26 mouse cellular contexts compared by ENCODE assay signal in genomic region chr3:75670425-75670824, GRCm38 (mm10).
DNase-seq lines count a peak whose midpoint lies in the region; ATAC-seq and TF ChIP-seq lines count a peak whose summit lies in the region.
"Had no signal": no experiment of that assay in that cellular context is flagged by ENCODE, and none has a peak within 500 bp of the region (broad histone marks: within the 10 kb centered on the region; RNA-seq: fewer than 3 reads in every experiment).

No protein-coding gene starts in this region.

- no peaks in the 10 kb centered on the region for H3K27me3 ChIP-seq in hindbrain, embryonic 13.5 days
- H3K27me3 ChIP-seq in hindbrain, embryonic 11.5 days (ENCODE audit: control insufficient read depth, insufficient read depth, low read length) = no peaks in the 10 kb centered on the region
- H3K27me3 ChIP-seq in midbrain, embryonic 16.5 days (ENCODE audit: control insufficient read depth, insufficient read depth, low read depth, low read length) = no peaks in the 10 kb centered on the region
- no peaks in the 10 kb centered on the region for H3K27me3 ChIP-seq in midbrain, postnatal 0 days (ENCODE audit: insufficient read depth, low read length)
- no peaks in the 10 kb centered on the region for H3K27me3 ChIP-seq in hindbrain, embryonic 15.5 days
- H3K27me3 ChIP-seq: CH12.LX; heart, embryonic 15.5 days; intestine, embryonic 15.5 days had no signal

- H3K9me3 ChIP-seq in hindbrain, embryonic 13.5 days = no peaks in the 10 kb centered on the region
- H3K9me3 ChIP-seq in hindbrain, embryonic 11.5 days (ENCODE audit: control insufficient read depth, low read length) = no peaks in the 10 kb centered on the region
- H3K9me3 ChIP-seq in midbrain, embryonic 16.5 days (replicated peaks; ENCODE audit: control insufficient read depth, low read length, poor library complexity, severe bottlenecking) = no peaks in the 10 kb centered on the region
- H3K9me3 ChIP-seq in midbrain, postnatal 0 days (ENCODE audit: low read length) = no peaks in the 10 kb centered on the region
- no peaks in the 10 kb centered on the region for H3K9me3 ChIP-seq in hindbrain, embryonic 15.5 days
- H3K9me3 ChIP-seq: embryonic facial prominence, embryonic 10.5 days; forebrain, embryonic 10.5 days; heart, embryonic 15.5 days; intestine, embryonic 15.5 days had no signal

- no peak overlapping the region for H3K4me3 ChIP-seq in hindbrain, embryonic 13.5 days
- no peak overlapping the region for H3K4me3 ChIP-seq in hindbrain, embryonic 11.5 days (ENCODE audit: low read depth, low read length)
- H3K4me3 ChIP-seq in midbrain, embryonic 16.5 days (ENCODE audit: low read depth, low read length) = no peak overlapping the region
- H3K4me3 ChIP-seq in midbrain, postnatal 0 days (ENCODE audit: low read depth, low read length) = no peak overlapping the region
- no peak overlapping the region for H3K4me3 ChIP-seq in hindbrain, embryonic 15.5 days
- H3K4me3 ChIP-seq: embryonic facial prominence, embryonic 10.5 days; erythroblast, embryonic 14.5 days; forebrain, embryonic 10.5 days; heart, adult 2 months; heart, embryonic 15.5 days; intestine, embryonic 15.5 days had no signal

- no peak overlapping the region for H3K4me2 ChIP-seq in hindbrain, embryonic 13.5 days
- H3K4me2 ChIP-seq in hindbrain, embryonic 11.5 days (replicated peaks; ENCODE audit: low read depth, low read length) = no peak overlapping the region
- H3K4me2 ChIP-seq in midbrain, embryonic 16.5 days (ENCODE audit: low read length) = no peak overlapping the region
- H3K4me2 ChIP-seq in midbrain, postnatal 0 days (ENCODE audit: low read depth, low read length, poor library complexity, severe bottlenecking) = no peak overlapping the region
- no peak overlapping the region for H3K4me2 ChIP-seq in hindbrain, embryonic 15.5 days
- H3K4me2 ChIP-seq: heart, embryonic 11.5 days; heart, embryonic 15.5 days; intestine, embryonic 15.5 days had no signal

- TF ChIP-seq CTCF in midbrain, postnatal 0 days (IDR thresholded peaks at IDR 0.05) = no peak
- no peak for TF ChIP-seq CTCF in brain, embryonic 14.5 days (IDR thresholded peaks at IDR 0.05; ENCODE audit: borderline replicate concordance, extremely low read depth, insufficient read depth, insufficient read length)

- H3K36me3 ChIP-seq in hindbrain, embryonic 13.5 days = no peaks in the 10 kb centered on the region
- no peaks in the 10 kb centered on the region for H3K36me3 ChIP-seq in hindbrain, embryonic 11.5 days (ENCODE audit: control insufficient read depth, insufficient read depth, low read length)
- no peaks in the 10 kb centered on the region for H3K36me3 ChIP-seq in midbrain, embryonic 16.5 days (ENCODE audit: control insufficient read depth, insufficient read depth, low read length)
- no peaks in the 10 kb centered on the region for H3K36me3 ChIP-seq in midbrain, postnatal 0 days (ENCODE audit: insufficient read depth, low read length)
- H3K36me3 ChIP-seq in hindbrain, embryonic 15.5 days = no peaks in the 10 kb centered on the region
- H3K36me3 ChIP-seq: embryonic facial prominence, embryonic 10.5 days; forebrain, embryonic 10.5 days; heart, embryonic 15.5 days; intestine, embryonic 15.5 days had no signal

- H3K4me1 ChIP-seq in hindbrain, embryonic 13.5 days (replicated peaks) = no peaks in the 10 kb centered on the region
- no peaks in the 10 kb centered on the region for H3K4me1 ChIP-seq in hindbrain, embryonic 11.5 days (replicated peaks; ENCODE audit: control insufficient read depth, insufficient read depth, low read length)
- H3K4me1 ChIP-seq in midbrain, embryonic 16.5 days (ENCODE audit: control insufficient read depth, insufficient read depth, low read length) = no peaks in the 10 kb centered on the region
- no peaks in the 10 kb centered on the region for H3K4me1 ChIP-seq in midbrain, postnatal 0 days (ENCODE audit: insufficient read depth, low read length)
- no peaks in the 10 kb centered on the region for H3K4me1 ChIP-seq in hindbrain, embryonic 15.5 days (replicated peaks)
- H3K4me1 ChIP-seq: embryonic facial prominence, embryonic 10.5 days; forebrain, embryonic 10.5 days; heart, embryonic 15.5 days; intestine, embryonic 15.5 days had no signal

- ATAC-seq in hindbrain, embryonic 13.5 days (ENCODE audit: low FRiP score) = 0 out of 2 replicates have a peak, but pooled peaks have one; percentile 36
- ATAC-seq in hindbrain, embryonic 11.5 days (ENCODE audit: low FRiP score) = no peak
- ATAC-seq in midbrain, embryonic 16.5 days = 0 out of 2 replicates have a peak, but pooled peaks have one; percentile 32
- no peak for ATAC-seq in midbrain, postnatal 0 days (ENCODE audit: low FRiP score)
- ATAC-seq in hindbrain, embryonic 15.5 days (ENCODE audit: low FRiP score, low read depth) = 0 out of 2 replicates have a peak, but pooled peaks have one; percentile 11
- ATAC-seq in erythroblast, adult 5-6 weeks (replicated peaks; ENCODE audit: low FRiP score, poor library complexity, severe bottlenecking) = no peak
- ATAC-seq: activated CD4-positive, CD25-positive, alpha-beta regulatory T cell, adult 4 months; forebrain, embryonic 14.5 days; intestine, embryonic 15.5 days; Patski had no signal

- TF ChIP-seq POLR2A in brain, embryonic 14.5 days (IDR thresholded peaks at IDR 0.05; ENCODE audit: borderline replicate concordance, extremely low read depth, insufficient read depth, insufficient read length, poor library complexity, severe bottlenecking) = no peak

- no peak overlapping the region for H3K9ac ChIP-seq in hindbrain, embryonic 13.5 days
- no peak overlapping the region for H3K9ac ChIP-seq in hindbrain, embryonic 11.5 days (ENCODE audit: low read depth, low read length)
- H3K9ac ChIP-seq in midbrain, embryonic 16.5 days (ENCODE audit: low read depth, low read length) = no peak overlapping the region
- H3K9ac ChIP-seq in midbrain, postnatal 0 days (replicated peaks; ENCODE audit: low read length, poor library complexity, severe bottlenecking) = no peak overlapping the region
- H3K9ac ChIP-seq in hindbrain, embryonic 15.5 days = no peak overlapping the region
- H3K9ac ChIP-seq: heart, embryonic 15.5 days; intestine, embryonic 15.5 days had no signal

- no peak overlapping the region for H3K27ac ChIP-seq in hindbrain, embryonic 13.5 days
- H3K27ac ChIP-seq in hindbrain, embryonic 11.5 days (ENCODE audit: low read depth, low read length) = no peak overlapping the region
- H3K27ac ChIP-seq in midbrain, embryonic 16.5 days (ENCODE audit: low read length) = no peak overlapping the region
- no peak overlapping the region for H3K27ac ChIP-seq in midbrain, postnatal 0 days (ENCODE audit: low read depth, low read length)
- H3K27ac ChIP-seq in hindbrain, embryonic 15.5 days (replicated peaks) = no peak overlapping the region
- H3K27ac ChIP-seq: embryonic facial prominence, embryonic 10.5 days; forebrain, embryonic 10.5 days; heart, adult 2 months; heart, embryonic 15.5 days; intestine, embryonic 15.5 days had no signal

- no peak for DNase-seq in hindbrain, embryonic 11.5 days (ENCODE audit: low spot score)
- no peak for DNase-seq in midbrain, postnatal 0 days (ENCODE audit: low spot score)
- DNase-seq in brain, embryonic 14.5 days (ENCODE audit: low read depth) = peak; percentile 35
- DNase-seq in adrenal gland, adult 2 months = no peak
- DNase-seq: adrenal gland, postnatal 25 days; cerebellum, adult 11-12 months; cerebellum, adult 9-10 months; cerebellum, postnatal 25 days; gastrocnemius, postnatal 10 days; heart, adult 2 months; heart, postnatal 14 days; kidney, adult 18-20 months had no signal

- WGBS in hindbrain, embryonic 13.5 days = 45% methylated on average over 1 of the region's 1 CpGs
- 60% methylated on average over 1 of the region's 1 CpGs for WGBS in hindbrain, embryonic 11.5 days
- WGBS in midbrain, embryonic 16.5 days = 49% methylated on average over 1 of the region's 1 CpGs
- WGBS in midbrain, postnatal 0 days = 44% methylated on average over 1 of the region's 1 CpGs
- WGBS in hindbrain, embryonic 15.5 days = 50% methylated on average over 1 of the region's 1 CpGs

Comparison
In these comparisons a context has a peak if more than half of its experiments do, and no peak if none do; other contexts are left out.
1. ATAC-seq: peak in hindbrain, embryonic 13.5 days (single experiment), midbrain, embryonic 16.5 days (single experiment) and hindbrain, embryonic 15.5 days (single experiment); none in hindbrain, embryonic 11.5 days (single experiment), midbrain, postnatal 0 days (single experiment) and erythroblast, adult 5-6 weeks (single experiment).